Mouse (Mus musculus) E14TG2a.4 (cell line): ENCODE measurements around the gene Prkab1.

Experiments used
- CTCF ChIP-seq: conservative IDR thresholded peaks from 2 replicates; pipeline ENCODE4 v1.5.1; 2014; ENCODE audit warnings: low read length
- NANOG ChIP-seq: IDR thresholded peaks from 2 replicates; pipeline ENCODE4 v1.6.1; 2014; ENCODE audit warnings: borderline replicate concordance, low read length, mixed read lengths

GRCm38 (mm10) chr5:115997376-115997775 lies 26.9 kb downstream of the Prkab1 start:
- TF ChIP-seq CTCF (no peak), NANOG (no peak)
